Comparison of ENCODE assay signal across 20 mouse cellular contexts in the genomic region with DNA sequence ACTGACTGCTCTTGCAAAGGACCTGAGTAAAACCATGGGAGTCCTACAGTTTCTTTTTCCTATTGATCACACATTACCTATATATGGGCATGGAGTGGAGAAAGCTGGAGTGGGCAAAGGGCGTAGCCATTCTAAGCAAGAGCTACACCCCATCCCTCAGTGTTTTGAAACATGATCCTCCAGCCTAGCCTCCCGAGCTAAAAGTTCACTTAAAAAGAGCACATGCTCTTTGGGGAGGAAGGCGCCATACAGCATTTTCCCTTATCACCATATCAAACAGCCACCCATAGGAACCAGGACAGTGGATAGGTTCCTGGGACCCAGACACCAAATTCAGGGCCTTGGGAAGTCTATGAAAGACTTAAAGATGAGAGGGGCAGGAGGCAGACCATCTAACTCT. TPM values are rescaled to one million over a fixed set of nuclear protein-coding genes. Genes with fewer than 3 reads are reported as not detected.
DNase-seq lines count a peak whose midpoint lies in the region; ATAC-seq lines count a peak whose summit lies in the region.
"Had no signal": no experiment of that assay in that cellular context is flagged by ENCODE, and none has a peak within 500 bp of the region (broad histone marks: within the 10 kb centered on the region; RNA-seq: fewer than 3 reads in every experiment).

No protein-coding gene starts in this region.

- intact Hi-C loops in heart, postnatal 10 days (cut with DNase I): no loop called here

- H3K9me3 ChIP-seq in heart, embryonic 10.5 days: no peaks in the 10 kb centered on the region
- no peaks in the 10 kb centered on the region for H3K9me3 ChIP-seq in liver, embryonic 11.5 days (ENCODE audit: control insufficient read depth, low read length)
- no peaks in the 10 kb centered on the region for H3K9me3 ChIP-seq in limb, embryonic 15.5 days
- H3K9me3 ChIP-seq in stomach, embryonic 15.5 days: no peaks in the 10 kb centered on the region
- H3K9me3 ChIP-seq: embryonic facial prominence, embryonic 12.5 days; G1E; lung, embryonic 15.5 days; neural tube, embryonic 13.5 days had no signal

- no peak for ATAC-seq in liver, embryonic 11.5 days (replicated peaks; ENCODE audit: low FRiP score)
- ATAC-seq in limb, embryonic 15.5 days (ENCODE audit: insufficient number of reproducible peaks, low FRiP score, low TSS enrichment, low read depth): no peak
- no peak for ATAC-seq in stomach, embryonic 15.5 days (ENCODE audit: insufficient read depth, low FRiP score, low read depth)

- peak overlapping the region; percentile 37 for H3K4me2 ChIP-seq in liver, embryonic 11.5 days
- H3K4me2 ChIP-seq in limb, embryonic 15.5 days: no peak overlapping the region
- no peak overlapping the region for H3K4me2 ChIP-seq in stomach, embryonic 15.5 days
- H3K4me2 ChIP-seq: embryonic facial prominence, embryonic 12.5 days; forebrain, embryonic 12.5 days; lung, embryonic 15.5 days; neural tube, embryonic 13.5 days had no signal

- H3K4me3 ChIP-seq in heart, embryonic 10.5 days: no peak overlapping the region
- no peak overlapping the region for H3K4me3 ChIP-seq in liver, embryonic 11.5 days (ENCODE audit: low read depth, low read length)
- no peak overlapping the region for H3K4me3 ChIP-seq in limb, embryonic 15.5 days
- no peak overlapping the region for H3K4me3 ChIP-seq in stomach, embryonic 15.5 days (replicated peaks)
- H3K4me3 ChIP-seq: embryonic facial prominence, embryonic 12.5 days; forebrain, embryonic 12.5 days; lung, embryonic 15.5 days; neural tube, embryonic 13.5 days had no signal

- H3K27ac ChIP-seq in heart, embryonic 10.5 days: peak overlapping the region; percentile 68
- H3K27ac ChIP-seq in liver, embryonic 11.5 days (ENCODE audit: low read depth, low read length): peak overlapping the region; percentile 70
- H3K27ac ChIP-seq in limb, embryonic 15.5 days: 0 out of 2 replicates have a peak overlapping the region, but pooled peaks have one; percentile 18
- peak overlapping the region; percentile 19 for H3K27ac ChIP-seq in stomach, embryonic 15.5 days
- H3K27ac ChIP-seq: embryonic facial prominence, embryonic 12.5 days; forebrain, embryonic 12.5 days; lung, embryonic 15.5 days; neural tube, embryonic 13.5 days had no signal

- no peaks in the 10 kb centered on the region for H3K27me3 ChIP-seq in heart, embryonic 10.5 days (ENCODE audit: insufficient read depth, poor library complexity, severe bottlenecking)
- H3K27me3 ChIP-seq in liver, embryonic 11.5 days (replicated peaks; ENCODE audit: control insufficient read depth, insufficient read depth, low read length): no peaks in the 10 kb centered on the region
- H3K27me3 ChIP-seq in limb, embryonic 15.5 days: no peaks in the 10 kb centered on the region
- H3K27me3 ChIP-seq in stomach, embryonic 15.5 days (replicated peaks): no peaks in the 10 kb centered on the region
- H3K27me3 ChIP-seq: embryonic facial prominence, embryonic 12.5 days; forebrain, embryonic 12.5 days; lung, embryonic 15.5 days; neural tube, embryonic 13.5 days had no signal

- no peak for DNase-seq in heart, embryonic 10.5 days (ENCODE audit: low spot score)
- DNase-seq in heart, postnatal 10 days: no peak
- DNase-seq in liver, embryonic 11.5 days (ENCODE audit: low spot score): no peak
- no peak for DNase-seq in liver
- no peak for DNase-seq in natural killer cell, adult 2 months (ENCODE audit: low spot score in 2 of 2)
- no peak for DNase-seq in cerebellum, adult 9-10 months
- DNase-seq: adrenal gland, postnatal 36 days; cerebellum, postnatal 10 days; heart, adult 11 months; heart, postnatal 4 days; kidney, postnatal 25 days; retina, postnatal 1 day; thymus, postnatal 14 days had no signal

- peaks cover 10% of the 10 kb centered on the region; the same call in 1 of the 2 replicates for H3K36me3 ChIP-seq in heart, embryonic 10.5 days
- H3K36me3 ChIP-seq in liver, embryonic 11.5 days (ENCODE audit: control insufficient read depth, insufficient read depth, low read length): peaks cover 6% of the 10 kb centered on the region; the same call in 1 of the 2 replicates
- H3K36me3 ChIP-seq in limb, embryonic 15.5 days: no peaks in the 10 kb centered on the region
- H3K36me3 ChIP-seq in stomach, embryonic 15.5 days: no peaks in the 10 kb centered on the region
- H3K36me3 ChIP-seq: lung, embryonic 15.5 days; neural tube, embryonic 13.5 days had no signal

- H3K9ac ChIP-seq in liver, embryonic 11.5 days (ENCODE audit: low read depth, low read length): 0 out of 2 replicates have a peak overlapping the region, but pooled peaks have one; percentile 30
- H3K9ac ChIP-seq in limb, embryonic 15.5 days: no peak overlapping the region
- no peak overlapping the region for H3K9ac ChIP-seq in stomach, embryonic 15.5 days
- H3K9ac ChIP-seq: embryonic facial prominence, embryonic 12.5 days; forebrain, embryonic 12.5 days; lung, embryonic 15.5 days; neural tube, embryonic 13.5 days had no signal

- H3K4me1 ChIP-seq in heart, embryonic 10.5 days: peaks cover 84% of the 10 kb centered on the region
- peaks cover 91% of the 10 kb centered on the region for H3K4me1 ChIP-seq in liver, embryonic 11.5 days (replicated peaks; ENCODE audit: control insufficient read depth, insufficient read depth, low read length)
- H3K4me1 ChIP-seq in limb, embryonic 15.5 days: peaks cover 64% of the 10 kb centered on the region
- H3K4me1 ChIP-seq in stomach, embryonic 15.5 days: peaks cover 68% of the 10 kb centered on the region

- 20% methylated on average over 3 of the region's 3 CpGs for WGBS in heart, embryonic 10.5 days
- 31% methylated on average over 3 of the region's 3 CpGs for WGBS in liver, embryonic 11.5 days
- WGBS in limb, embryonic 15.5 days: 37% methylated on average over 3 of the region's 3 CpGs
- WGBS in stomach, embryonic 15.5 days: 29% methylated on average over 3 of the region's 3 CpGs

RNA-seq across cellular contexts. Expression of gene Stk24, which starts 20.8 kb away (rescaled TPM):
- polyA plus RNA-seq in heart, embryonic 10.5 days (2016; fragmentation: Nextera tagmentation; extraction: Ambion mirVana): 37.9 and 39.8 TPM in 2 replicates
- total RNA-seq in heart, postnatal 10 days (2021): 10 to 100 TPM; 86.3 to 96.3 TPM
- 51.3 and 58.2 TPM in 2 replicates for polyA plus RNA-seq in liver, embryonic 11.5 days (2014; fragmentation: Nextera tagmentation; extraction: Ambion mirVana)
- 34.9 and 42.0 TPM in 2 replicates for polyA plus RNA-seq in limb, embryonic 15.5 days (2015; fragmentation: Nextera tagmentation; extraction: Ambion mirVana)
- polyA plus RNA-seq in stomach, embryonic 15.5 days (2015; fragmentation: Nextera tagmentation; extraction: Ambion mirVana): 44.2 and 44.5 TPM in 2 replicates

Comparison
In these comparisons a context has a peak if more than half of its experiments do, and no peak if none do; other contexts are left out.
1. H3K27ac ChIP-seq: peak in every context shown above with its lines; median percentile 70 in liver, embryonic 11.5 days; 68 in heart, embryonic 10.5 days; 19 in stomach, embryonic 15.5 days; 18 in limb, embryonic 15.5 days.